Mouse (Mus musculus) intestine, postnatal 0 days (tissue): ENCODE measurements around the gene Aloxe3. TPM values are rescaled to one million over a fixed set of nuclear protein-coding genes. Genes with fewer than 3 reads are reported as not detected.

Source experiments
- ATAC-seq: fragments of 200-750 bp; cut with Nextera tagmentation; 2 replicates; pipeline ENCODE4 v1.8.0; 2017; ENCODE audit warnings: mild to moderate bottlenecking, moderate TSS enrichment, moderate library complexity
- H3K27ac ChIP-seq: fragments of 300-500 bp; sonication (generic); 2 replicates; pipeline ENCODE4 v1.5.1; 2014; ENCODE audit warnings: mild to moderate bottlenecking, low read depth, low read length, moderate library complexity
- H3K27me3 ChIP-seq: fragments of 300-500 bp; sonication (generic); replicated peaks from 2 replicates; pipeline ENCODE4 v1.6.1; 2014; ENCODE audit warnings: low read length, mixed read lengths; ENCODE audit not compliant: control insufficient read depth, insufficient read depth
- H3K36me3 ChIP-seq: fragments of 300-500 bp; sonication (generic); 2 replicates; pipeline ENCODE4 v1.6.1; 2014; ENCODE audit warnings: mild to moderate bottlenecking, moderate library complexity; ENCODE audit not compliant: control insufficient read depth, insufficient read depth
- H3K4me1 ChIP-seq: fragments of 300-500 bp; sonication (generic); replicated peaks from 2 replicates; pipeline ENCODE4 v1.6.1; 2014; ENCODE audit warnings: antibody characterized with exemption, low read length, mixed read lengths; ENCODE audit not compliant: control insufficient read depth, insufficient read depth
- H3K4me2 ChIP-seq: fragments of 300-500 bp; sonication (generic); replicated peaks from 2 replicates; pipeline ENCODE4 v1.6.1; 2014; ENCODE audit warnings: low read depth, mild to moderate bottlenecking, moderate library complexity
- H3K4me3 ChIP-seq: fragments of 300-500 bp; sonication (generic); 2 replicates; pipeline ENCODE4 v1.5.1; 2014; ENCODE audit warnings: low read depth, low read length
- H3K9ac ChIP-seq: fragments of 300-500 bp; sonication (generic); 2 replicates; pipeline ENCODE4 v1.6.1; 2014; ENCODE audit warnings: mild to moderate bottlenecking, low read depth, low read length
- H3K9me3 ChIP-seq: fragments of 300-500 bp; sonication (generic); 2 replicates; pipeline ENCODE4 v1.6.1; 2016; ENCODE audit warnings: mixed run types; ENCODE audit not compliant: control insufficient read depth
- CTCF ChIP-seq: sonication (generic); IDR thresholded peaks from 2 replicates; pipeline ENCODE4 v1.5.1; 2016; ENCODE audit warnings: low read depth, mild to moderate bottlenecking, control low read depth, antibody characterized with exemption, moderate library complexity
- WGBS: fragments of 180-500 bp; shearing (Covaris S2); extraction: QIAGEN DNeasy Blood & Tissue Kit; methylation state at CpG from one replicate; pipeline ENCODE4 v1.1.7; 2014; 5-methylcytosine and 5-hydroxymethylcytosine counted together
- polyA plus RNA-seq: library from polyadenylated mRNA; unstranded; fragments of >200 nt; fragmentation: Nextera tagmentation; extraction: Ambion mirVana; gene quantifications from 2 replicates; pipeline ENCODE4 v1.2.1, GENCODE M21; 2015

The Aloxe3 gene
- polyA plus RNA-seq, 1 experiment from 2014 or later, result 0.82 TPM

GRCm38 (mm10) chr11:69114018-69114417 is 11.7 kb upstream of the Aloxe3 start:
- Histone ChIP-seq H3K27me3 (no peaks in the 10 kb centered on the region), H3K4me1 (no peaks in the 10 kb centered on the region), H3K9ac (no peak overlapping the region), H3K36me3 (peaks cover 5% of the 10 kb centered on the region; the same call in 1 of the 2 replicates), H3K9me3 (no peaks in the 10 kb centered on the region), H3K4me3 (no peak overlapping the region), H3K27ac (no peak overlapping the region), H3K4me2 (no peak overlapping the region)
- WGBS, result 62% methylated on average over 3 of the region's 3 CpGs
- TF ChIP-seq CTCF, result no peak
- no peak for ATAC-seq

- WGBS, result 80% methylated on average over 3 of the region's 3 CpGs
- no peaks in the 10 kb centered on the region for H3K4me1 ChIP-seq
- no peak for ATAC-seq
Observed at GRCm38 (mm10) chr11:69114621-69115020, 11.1 kb upstream of the Aloxe3 start.

GRCm38 (mm10) chr11:69116843-69117242 is 8.9 kb upstream of the Aloxe3 start:
- TF ChIP-seq CTCF, result no peak
- ATAC-seq, result no peak
- Histone ChIP-seq H3K4me1 (0 out of 2 replicates have a peak, but pooled peaks cover 12% of the 10 kb centered on the region), H3K4me3 (no peak overlapping the region), H3K27ac (no peak overlapping the region), H3K4me2 (0 out of 2 replicates have a peak overlapping the region, but pooled peaks have one; percentile 95), H3K36me3 (no peaks in the 10 kb centered on the region), H3K9ac (no peak overlapping the region), H3K27me3 (no peaks in the 10 kb centered on the region), H3K9me3 (no peaks in the 10 kb centered on the region)
- WGBS, result 62% methylated on average over 5 of the region's 5 CpGs

More at GRCm38 (mm10) chr11:69114621-69115020, 11.1 kb upstream of the Aloxe3 start:
- Histone ChIP-seq H3K36me3 (no peaks in the 10 kb centered on the region), H3K9me3 (no peaks in the 10 kb centered on the region), H3K4me3 (no peak overlapping the region), H3K27me3 (no peaks in the 10 kb centered on the region), H3K27ac (no peak overlapping the region), H3K9ac (no peak overlapping the region), H3K4me2 (no peak overlapping the region)
- TF ChIP-seq CTCF, result no peak

DNA sequence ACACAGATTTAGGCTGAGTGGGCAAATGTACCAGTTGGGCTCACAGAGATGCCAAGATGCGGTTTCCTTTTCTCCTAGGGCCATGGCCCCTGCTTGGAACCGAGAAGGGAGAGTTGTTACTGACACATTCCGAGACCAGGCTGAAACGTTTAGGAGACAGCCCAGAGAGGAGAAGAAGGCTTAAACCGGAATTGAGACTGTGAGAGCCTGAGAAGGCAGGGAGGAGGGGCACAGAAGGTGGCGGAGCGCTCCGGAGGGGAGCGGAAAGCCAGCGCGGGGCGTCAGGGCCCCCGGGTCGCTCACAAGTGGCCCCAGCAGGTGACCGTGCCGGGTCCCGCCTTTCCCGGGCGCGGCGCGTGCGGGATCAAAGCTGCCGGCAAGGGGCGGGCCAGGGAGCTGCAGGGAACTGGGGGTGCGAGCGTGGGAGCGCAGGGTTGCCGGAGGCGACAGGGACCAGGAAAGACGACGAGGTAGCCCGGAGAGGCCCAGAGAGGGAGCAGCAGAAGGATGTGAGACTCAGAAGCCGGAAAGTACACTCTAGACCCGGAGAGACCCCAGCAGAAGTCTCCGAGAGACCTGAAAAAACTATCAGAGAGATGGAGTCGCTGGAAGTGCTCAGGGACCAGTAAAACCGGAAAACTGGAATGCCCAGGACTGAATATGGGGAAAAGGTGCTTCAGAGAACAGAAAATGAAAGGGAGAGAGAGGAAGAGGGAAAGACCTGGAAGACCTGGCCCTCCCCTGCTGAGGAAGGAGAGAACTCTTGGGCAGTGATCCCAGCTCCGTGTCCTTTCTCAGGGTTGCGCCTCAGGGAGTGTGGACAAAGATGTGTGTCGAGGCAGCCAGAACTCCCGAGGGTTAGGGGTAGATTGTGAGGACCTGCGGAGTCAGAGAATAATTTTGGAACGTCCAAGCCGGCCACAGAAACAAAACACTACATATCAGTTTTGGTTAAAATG is 7.7 kb upstream of the Aloxe3 start:
- peak overlapping the region; percentile 72 for H3K9ac ChIP-seq
- peak overlapping the region; percentile 76 for H3K4me3 ChIP-seq
- H3K27ac ChIP-seq, result peak overlapping the region; percentile 77
- H3K4me2 ChIP-seq, result peak overlapping the region; percentile 95
- no peaks in the 10 kb centered on the region for H3K36me3 ChIP-seq
- no peaks in the 10 kb centered on the region for H3K9me3 ChIP-seq
- WGBS, result under 1% methylated on average over 45 of the region's 45 CpGs
- 0 out of 2 replicates have a peak, but pooled peaks cover 12% of the 10 kb centered on the region for H3K4me1 ChIP-seq
- no peak for TF ChIP-seq CTCF
- peak; percentile 63 for ATAC-seq
- H3K27me3 ChIP-seq, result no peaks in the 10 kb centered on the region

- peak; percentile 14 for ATAC-seq
- Histone ChIP-seq H3K36me3 (no peaks in the 10 kb centered on the region), H3K9me3 (no peaks in the 10 kb centered on the region), H3K27ac (no peak overlapping the region), H3K9ac (no peak overlapping the region), H3K4me2 (peak overlapping the region; percentile 95), H3K27me3 (no peaks in the 10 kb centered on the region), H3K4me1 (0 out of 2 replicates have a peak, but pooled peaks cover 12% of the 10 kb centered on the region), H3K4me3 (peak overlapping the region; percentile 76)
- WGBS, result 2% methylated on average over 15 of the region's 15 CpGs
- TF ChIP-seq CTCF, result no peak
Observed at GRCm38 (mm10) chr11:69118765-69119164, 6.9 kb upstream of the Aloxe3 start.

GRCm38 (mm10) chr11:69119446-69120155 is 6.1 kb upstream of the Aloxe3 start:
- no peak for ATAC-seq
- peak overlapping the region; percentile 95; the same call in 1 of the 2 replicates for H3K4me2 ChIP-seq
- WGBS, result 69% methylated on average over 14 of the region's 14 CpGs
- H3K36me3 ChIP-seq, result no peaks in the 10 kb centered on the region
- no peaks in the 10 kb centered on the region for H3K9me3 ChIP-seq
- no peak overlapping the region; the same call in 1 of the 2 replicates for H3K4me3 ChIP-seq
- no peaks in the 10 kb centered on the region for H3K27me3 ChIP-seq
- TF ChIP-seq CTCF, result no peak
- no peak overlapping the region for H3K27ac ChIP-seq
- 0 out of 2 replicates have a peak, but pooled peaks cover 12% of the 10 kb centered on the region for H3K4me1 ChIP-seq
- H3K9ac ChIP-seq, result no peak overlapping the region
